Mouse (Mus musculus) heart, embryonic 13.5 days (tissue): ENCODE data around the gene Htra3. TPM values are rescaled to one million over a fixed set of nuclear protein-coding genes. Genes with fewer than 3 reads are reported as not detected.

Experiments used
- ATAC-seq: fragments of 200-750 bp; cut with Nextera tagmentation; 2 replicates; pipeline ENCODE4 v1.8.0; 2017; ENCODE audit warnings: moderate TSS enrichment; ENCODE audit not compliant: insufficient number of reproducible peaks, low FRiP score, low TSS enrichment; ENCODE audit errors: extremely low read depth
- H3K27ac ChIP-seq: fragments of 300-500 bp; sonication (generic); replicated peaks from 2 replicates; pipeline ENCODE4 v1.5.1; 2015; ENCODE audit warnings: moderate library complexity, mild to moderate bottlenecking, inconsistent platforms
- H3K27me3 ChIP-seq: fragments of 300-500 bp; sonication (generic); replicated peaks from 2 replicates; pipeline ENCODE4 v1.6.1; 2015; ENCODE audit warnings: mild to moderate bottlenecking, inconsistent platforms
- H3K36me3 ChIP-seq: fragments of 300-500 bp; sonication (generic); 2 replicates; pipeline ENCODE4 v1.6.1; 2015; ENCODE audit warnings: mild to moderate bottlenecking, inconsistent platforms
- H3K4me1 ChIP-seq: fragments of 300-500 bp; sonication (generic); 2 replicates; pipeline ENCODE4 v1.6.1; 2015; ENCODE audit warnings: inconsistent platforms
- H3K4me2 ChIP-seq: fragments of 300-500 bp; sonication (generic); 2 replicates; pipeline ENCODE4 v1.6.1; 2015; ENCODE audit warnings: inconsistent platforms, mild to moderate bottlenecking, moderate library complexity
- H3K4me3 ChIP-seq: fragments of 300-500 bp; sonication (generic); 2 replicates; pipeline ENCODE4 v1.5.1; 2015; ENCODE audit warnings: moderate library complexity, mild to moderate bottlenecking, inconsistent platforms
- H3K9ac ChIP-seq: fragments of 300-500 bp; sonication (generic); 2 replicates; pipeline ENCODE4 v1.6.1; 2015; ENCODE audit warnings: inconsistent platforms, mild to moderate bottlenecking, moderate library complexity
- H3K9me3 ChIP-seq: fragments of 300-500 bp; sonication (generic); 2 replicates; pipeline ENCODE4 v1.6.1; 2016; ENCODE audit warnings: inconsistent platforms
- WGBS: fragments of 180-500 bp; shearing (Covaris S2); methylation state at CpG from one replicate; pipeline ENCODE4 v1.1.7; 2015; ENCODE audit warnings: mixed read lengths; 5-methylcytosine and 5-hydroxymethylcytosine counted together
- polyA plus RNA-seq: library from polyadenylated mRNA; unstranded; fragments of >200 nt; fragmentation: Nextera tagmentation; extraction: Ambion mirVana; gene quantifications from 2 replicates; pipeline ENCODE4 v1.2.1, GENCODE M21; 2015

The Htra3 gene
- polyA plus RNA-seq, 1 experiment from 2014 or later: 7.2 TPM

- no peaks in the 10 kb centered on the region for H3K36me3 ChIP-seq
- ATAC-seq: no peak
These were observed 16.2 kb upstream of the Htra3 start for GRCm38 (mm10) chr5:35695815-35696214.

GRCm38 (mm10) chr5:35693638-35694037 lies 14.1 kb upstream of the Htra3 start:
- H3K9me3 ChIP-seq: no peaks in the 10 kb centered on the region
- peaks cover 41% of the 10 kb centered on the region for H3K4me1 ChIP-seq
- no peak overlapping the region for H3K4me3 ChIP-seq
- no peak overlapping the region for H3K9ac ChIP-seq
- no peaks in the 10 kb centered on the region for H3K36me3 ChIP-seq
- ATAC-seq: no peak
- 59% methylated on average over 4 of the region's 4 CpGs for WGBS
- H3K27me3 ChIP-seq: peaks cover 9% of the 10 kb centered on the region
- H3K27ac ChIP-seq: no peak overlapping the region
- no peak overlapping the region for H3K4me2 ChIP-seq

More at GRCm38 (mm10) chr5:35695815-35696214, 16.2 kb upstream of the Htra3 start:
- WGBS: 32% methylated on average over 5 of the region's 5 CpGs
- Histone ChIP-seq H3K27me3 (peaks cover 10% of the 10 kb centered on the region), H3K27ac (no peak overlapping the region), H3K9me3 (no peaks in the 10 kb centered on the region), H3K4me2 (no peak overlapping the region), H3K4me1 (peaks cover 20% of the 10 kb centered on the region), H3K9ac (no peak overlapping the region), H3K4me3 (no peak overlapping the region)

- Histone ChIP-seq H3K36me3 (no peaks in the 10 kb centered on the region), H3K4me2 (no peak overlapping the region), H3K9ac (peak overlapping the region; percentile 40; the same call in 1 of the 2 replicates), H3K27me3 (peaks cover 9% of the 10 kb centered on the region), H3K4me1 (peaks cover 62% of the 10 kb centered on the region), H3K4me3 (no peak overlapping the region), H3K9me3 (no peaks in the 10 kb centered on the region), H3K27ac (0 out of 2 replicates have a peak overlapping the region, but pooled peaks have one; percentile 28)
- no peak for ATAC-seq
- 25% methylated on average over 11 of the region's 11 CpGs for WGBS
These were observed 11.7 kb upstream of the Htra3 start for GRCm38 (mm10) chr5:35691246-35691645.

- Histone ChIP-seq H3K4me1 (peaks cover 64% of the 10 kb centered on the region), H3K4me3 (no peak overlapping the region), H3K36me3 (no peaks in the 10 kb centered on the region), H3K9me3 (no peaks in the 10 kb centered on the region), H3K4me2 (no peak overlapping the region), H3K27ac (0 out of 2 replicates have a peak overlapping the region, but pooled peaks have one; percentile 1), H3K9ac (peak overlapping the region; percentile 40; the same call in 1 of the 2 replicates), H3K27me3 (peaks cover 11% of the 10 kb centered on the region)
- ATAC-seq: no peak
- 65% methylated on average over 8 of the region's 8 CpGs for WGBS
These were observed 11.0 kb upstream of the Htra3 start for GRCm38 (mm10) chr5:35690485-35691165.

GRCm38 (mm10) chr5:35689374-35689773 lies 9.8 kb upstream of the Htra3 start:
- Histone ChIP-seq H3K27ac (peak overlapping the region; percentile 25; the same call in 1 of the 2 replicates), H3K9ac (no peak overlapping the region), H3K27me3 (peaks cover 12% of the 10 kb centered on the region), H3K4me1 (peaks cover 75% of the 10 kb centered on the region), H3K4me2 (no peak overlapping the region), H3K9me3 (no peaks in the 10 kb centered on the region), H3K4me3 (no peak overlapping the region), H3K36me3 (no peaks in the 10 kb centered on the region)
- no peak for ATAC-seq

GRCm38 (mm10) chr5:35688851-35689250 lies 9.3 kb upstream of the Htra3 start:
- H3K4me2 ChIP-seq: no peak overlapping the region
- no peak overlapping the region for H3K4me3 ChIP-seq
- peaks cover 79% of the 10 kb centered on the region for H3K4me1 ChIP-seq
- peak overlapping the region; percentile 25 for H3K27ac ChIP-seq
- no peak overlapping the region for H3K9ac ChIP-seq
- no peaks in the 10 kb centered on the region for H3K36me3 ChIP-seq
- WGBS: 61% methylated on average over 2 of the region's 2 CpGs
- H3K27me3 ChIP-seq: peaks cover 12% of the 10 kb centered on the region
- no peak for ATAC-seq
- no peaks in the 10 kb centered on the region for H3K9me3 ChIP-seq

GRCm38 (mm10) chr5:35687098-35687497 lies 7.5 kb upstream of the Htra3 start:
- ATAC-seq: peak; percentile 64; the same call in 1 of the 2 replicates
- Histone ChIP-seq H3K4me1 (peaks cover 72% of the 10 kb centered on the region), H3K9ac (peak overlapping the region; percentile 62), H3K4me3 (no peak overlapping the region), H3K27ac (peak overlapping the region; percentile 66), H3K27me3 (peaks cover 22% of the 10 kb centered on the region), H3K9me3 (no peaks in the 10 kb centered on the region), H3K36me3 (no peaks in the 10 kb centered on the region), H3K4me2 (no peak overlapping the region)
- WGBS: 28% methylated on average over 5 of the region's 5 CpGs

- Histone ChIP-seq H3K27ac (peak overlapping the region; percentile 66), H3K4me1 (peaks cover 65% of the 10 kb centered on the region), H3K36me3 (no peaks in the 10 kb centered on the region), H3K4me3 (no peak overlapping the region), H3K9ac (no peak overlapping the region), H3K9me3 (no peaks in the 10 kb centered on the region), H3K27me3 (peaks cover 30% of the 10 kb centered on the region), H3K4me2 (no peak overlapping the region)
- ATAC-seq: no peak
- WGBS: 61% methylated on average over 4 of the region's 4 CpGs
These were observed 6.8 kb upstream of the Htra3 start for GRCm38 (mm10) chr5:35686336-35686735.

- Histone ChIP-seq H3K27me3 (peaks cover 38% of the 10 kb centered on the region), H3K36me3 (no peaks in the 10 kb centered on the region), H3K4me3 (no peak overlapping the region), H3K9me3 (no peaks in the 10 kb centered on the region), H3K4me2 (no peak overlapping the region), H3K9ac (no peak overlapping the region), H3K27ac (no peak overlapping the region), H3K4me1 (peaks cover 52% of the 10 kb centered on the region)
- WGBS: 34% methylated on average over 3 of the region's 3 CpGs
- no peak for ATAC-seq
These were observed 5.5 kb upstream of the Htra3 start for GRCm38 (mm10) chr5:35685079-35685478.

- no peak overlapping the region for H3K4me2 ChIP-seq
- H3K36me3 ChIP-seq: no peaks in the 10 kb centered on the region
- peaks cover 28% of the 10 kb centered on the region for H3K4me1 ChIP-seq
- H3K9me3 ChIP-seq: no peaks in the 10 kb centered on the region
- no peak for ATAC-seq
- no peak overlapping the region for H3K4me3 ChIP-seq
- WGBS: 58% methylated on average over 2 of the region's 2 CpGs
- no peak overlapping the region for H3K9ac ChIP-seq
- peaks cover 78% of the 10 kb centered on the region for H3K27me3 ChIP-seq
- no peak overlapping the region for H3K27ac ChIP-seq
These were observed 1.4 kb upstream of the Htra3 start for GRCm38 (mm10) chr5:35680958-35681357.

GRCm38 (mm10) chr5:35676964-35677363 lies 2.6 kb downstream of the Htra3 start:
- ATAC-seq: no peak
- H3K9me3 ChIP-seq: no peaks in the 10 kb centered on the region
- 70% methylated on average over 7 of the region's 7 CpGs for WGBS
- H3K27me3 ChIP-seq: peaks cover 61% of the 10 kb centered on the region
- H3K9ac ChIP-seq: no peak overlapping the region
- H3K4me3 ChIP-seq: no peak overlapping the region
- peaks cover 44% of the 10 kb centered on the region for H3K4me1 ChIP-seq
- H3K27ac ChIP-seq: no peak overlapping the region
- no peak overlapping the region for H3K4me2 ChIP-seq
- H3K36me3 ChIP-seq: no peaks in the 10 kb centered on the region

- H3K4me1 ChIP-seq: peaks cover 66% of the 10 kb centered on the region
- H3K4me3 ChIP-seq: no peak overlapping the region
- peaks cover 33% of the 10 kb centered on the region for H3K27me3 ChIP-seq
- 12% methylated on average over 4 of the region's 4 CpGs for WGBS
- no peak overlapping the region for H3K4me2 ChIP-seq
- H3K27ac ChIP-seq: peak overlapping the region; percentile 83
- no peaks in the 10 kb centered on the region for H3K36me3 ChIP-seq
- ATAC-seq: peak; percentile 49; the same call in 1 of the 2 replicates
- peak overlapping the region; percentile 28; the same call in 1 of the 2 replicates for H3K9ac ChIP-seq
- H3K9me3 ChIP-seq: no peaks in the 10 kb centered on the region
These were observed 5.5 kb downstream of the Htra3 start for GRCm38 (mm10) chr5:35674081-35674555.
